Mouse (Mus musculus) CD4-positive naive resting alpha-beta T cell, adult 57 days (primary cell): ENCODE results near the gene Tmem213. TPM values are rescaled to one million over a fixed set of nuclear protein-coding genes. Genes with fewer than 3 reads are reported as not detected.

Source experiments
- total RNA-seq: library from RNA; stranded (reverse); gene quantifications from one replicate; pipeline ENCODE4 v1.2.4, GENCODE M21; 2023

Tmem213 gene
- total RNA-seq, result not detected

GRCm38 (mm10) chr6:38109160-38109795 is at the start of gene Tmem213:
TSS of gene Tmem213 (plus strand) at chr6:38109255.

GRCm38 (mm10) chr6:38124207-38124835 is 15.3 kb downstream of the Tmem213 start, which contains the start of gene Atp6v0a4:
TSS of gene Atp6v0a4 (minus strand) at chr6:38124586.

Other genes starting within 250 kb of the Tmem213 start
- gene Trim24, start 238.4 kb upstream of the Tmem213 start, total RNA-seq, result 64.1 TPM
- not detected for gene Svopl, start 62.3 kb upstream of the Tmem213 start, total RNA-seq
- gene Atp6v0a4, start 15.3 kb downstream of the Tmem213 start, total RNA-seq, result 0.27 TPM
- 0.12 TPM for gene D630045J12Rik, start 144.8 kb downstream of the Tmem213 start, total RNA-seq
- 6.2 TPM for gene Zc3hav1l, start 190.0 kb downstream of the Tmem213 start, total RNA-seq
- gene Zc3hav1, start 245.3 kb downstream of the Tmem213 start, total RNA-seq, result 355 TPM